Mouse (Mus musculus) MEL (cell line): ENCODE measurements around the gene Tomm7. TPM values are rescaled to one million over a fixed set of nuclear protein-coding genes. Genes with fewer than 3 reads are reported as not detected.
A peak's percentile ranks its signal among the peaks of the same experiment; 100 is the strongest.

Experiments
- DNase-seq: peaks from one replicate; pipeline ENCODE4 v3.0.0; 2011; ENCODE audit warnings: low read depth, low spot score
- H3K27ac ChIP-seq: 2 replicates; pipeline ENCODE4 v1.5.1; 2012; ENCODE audit warnings: low read depth, mild to moderate bottlenecking, control low read depth, low read length, moderate library complexity; ENCODE audit not compliant: control insufficient read depth
- H3K27me3 ChIP-seq, 2 experiments: fragments of 150-350 bp in 1 of 2; sonication (generic) in 1 of 2; 2 replicates each; pipeline ENCODE4 v1.6.1; 2012; ENCODE audit warnings: low read length in 2 of 2, mild to moderate bottlenecking in 2 of 2, improper control_type of control experiment in 1 of 2, moderate library complexity in 1 of 2; ENCODE audit not compliant: insufficient read depth in 2 of 2, control insufficient read depth in 1 of 2
- H3K36me3 ChIP-seq, 2 experiments: 2 replicates each; pipeline ENCODE4 v1.6.1; 2012 to 2014; ENCODE audit warnings: low read length in 2 of 2, improper control_type of control experiment in 1 of 2, inconsistent platforms in 1 of 2, mild to moderate bottlenecking in 1 of 2; ENCODE audit not compliant: insufficient read depth in 2 of 2, control insufficient read depth in 1 of 2
- H3K4me1 ChIP-seq, 2 experiments: fragments of 150-350 bp in 1 of 2; sonication (generic) in 1 of 2; 2 replicates each; pipeline ENCODE4 v1.6.1; 2012; ENCODE audit warnings: low read length in 2 of 2, improper control_type of control experiment in 1 of 2, mild to moderate bottlenecking in 1 of 2; ENCODE audit not compliant: insufficient read depth in 2 of 2, control insufficient read depth in 1 of 2
- H3K4me3 ChIP-seq, 2 experiments: fragments of 150-350 bp in 1 of 2; sonication (generic) in 1 of 2; 2 replicates each; pipeline ENCODE4 v1.5.1; 2012; ENCODE audit warnings: low read depth in 2 of 2, low read length in 2 of 2, mild to moderate bottlenecking in 2 of 2, moderate library complexity in 2 of 2, control low read depth in 1 of 2, improper control_type of control experiment in 1 of 2; ENCODE audit not compliant: control insufficient read depth in 1 of 2, insufficient read depth in 1 of 2
- H3K79me2 ChIP-seq: 2 replicates; pipeline ENCODE4 v1.6.1; 2012; ENCODE audit warnings: mild to moderate bottlenecking, low read length, moderate library complexity; ENCODE audit not compliant: control insufficient read depth, poor library complexity, insufficient read depth
- H3K9ac ChIP-seq: 2 replicates; pipeline ENCODE4 v1.6.1; 2012; ENCODE audit warnings: low read depth, mild to moderate bottlenecking, control low read depth, low read length, moderate library complexity; ENCODE audit not compliant: control insufficient read depth, poor library complexity, severe bottlenecking
- H3K9me3 ChIP-seq: fragments of 150-350 bp; sonication (generic); replicated peaks from 2 replicates; pipeline ENCODE4 v1.6.1; 2012; ENCODE audit warnings: mild to moderate bottlenecking, low read length, improper control_type of control experiment, moderate library complexity; ENCODE audit not compliant: insufficient read depth
- CHD2 ChIP-seq: IDR thresholded peaks from 2 replicates; pipeline ENCODE4 v1.6.1; 2011; ENCODE audit warnings: low read length, improper control_type of control experiment
- ELF1 ChIP-seq: IDR thresholded peaks from 2 replicates; pipeline ENCODE4 v1.6.1; 2014; ENCODE audit warnings: low read depth, mild to moderate bottlenecking, inconsistent platforms, low read length, improper control_type of control experiment, moderate library complexity
- EP300 ChIP-seq, 2 experiments: IDR thresholded peaks; 2 replicates each; pipeline ENCODE4 v1.6.1; 2011; ENCODE audit warnings: improper control_type of control experiment in 2 of 2, low read length in 2 of 2, low read depth in 1 of 2, mild to moderate bottlenecking in 1 of 2
- HCFC1 ChIP-seq: IDR thresholded peaks from 2 replicates; pipeline ENCODE4 v1.6.1; 2012; ENCODE audit warnings: low read depth, mild to moderate bottlenecking, inconsistent platforms, low read length, improper control_type of control experiment, moderate library complexity
- JUND ChIP-seq: IDR thresholded peaks from 2 replicates; pipeline ENCODE4 v1.6.1; 2011; ENCODE audit warnings: low read depth, mild to moderate bottlenecking, improper control_type of control experiment, low read length
- MAFK ChIP-seq: IDR thresholded peaks from 2 replicates; pipeline ENCODE4 v1.6.1; 2011; ENCODE audit warnings: low read depth, mild to moderate bottlenecking, low read length, improper control_type of control experiment, borderline replicate concordance
- MAX ChIP-seq: IDR thresholded peaks from 2 replicates; pipeline ENCODE4 v1.6.1; 2011; ENCODE audit warnings: low read length, improper control_type of control experiment
- NELFE ChIP-seq: IDR thresholded peaks from 2 replicates; pipeline ENCODE4 v1.6.1; 2011; ENCODE audit warnings: low read depth, low read length, improper control_type of control experiment
- NRF1 ChIP-seq: IDR thresholded peaks from 2 replicates; pipeline ENCODE4 v1.6.1; 2014; ENCODE audit warnings: low read depth, mild to moderate bottlenecking, inconsistent platforms, low read length, improper control_type of control experiment, moderate library complexity; ENCODE audit not compliant: poor library complexity, insufficient read depth, severe bottlenecking
- POLR2A ChIP-seq, 2 experiments: IDR thresholded peaks; 2 replicates each; pipeline ENCODE4 v1.6.1; 2011 to 2012; ENCODE audit warnings: low read length in 2 of 2, mild to moderate bottlenecking in 2 of 2, control low read depth in 1 of 2, improper control_type of control experiment in 1 of 2, low read depth in 1 of 2, moderate library complexity in 1 of 2; ENCODE audit not compliant: control insufficient read depth in 1 of 2, insufficient read depth in 1 of 2, poor library complexity in 1 of 2
- POLR2AphosphoS2 ChIP-seq: IDR thresholded peaks from 2 replicates; pipeline ENCODE4 v1.6.1; 2011; ENCODE audit warnings: low read length, improper control_type of control experiment
- USF1 ChIP-seq: IDR thresholded peaks from 2 replicates; pipeline ENCODE4 v1.6.1; 2014; ENCODE audit warnings: low read depth, mild to moderate bottlenecking, inconsistent platforms, low read length, improper control_type of control experiment, moderate library complexity
- polyA plus RNA-seq, 2 experiments: library from polyadenylated mRNA; stranded (reverse) in 1 of 2; unstranded in 1 of 2; fragments of >175 nt in 1 of 2; fragments of >200 nt in 1 of 2; gene quantifications; 2 replicates each; pipeline versions ENCODE4 v1.2.1 to v1.2.4; 2012; ENCODE audit warnings: low replicate concordance in 2 of 2, low read depth in 1 of 2; ENCODE audit not compliant: insufficient read length in 2 of 2, insufficient read depth in 1 of 2, missing spikeins in 1 of 2
- total RNA-seq: library from RNA; depleted of rRNA; stranded (reverse); fragments of 300-350 nt; gene quantifications from 2 replicates; pipeline ENCODE4 v1.2.3, GENCODE M21; 2012

Tomm7 gene
- total and polyA plus RNA-seq, 3 experiments: 194 to 239 TPM; not detected in 1

DNA sequence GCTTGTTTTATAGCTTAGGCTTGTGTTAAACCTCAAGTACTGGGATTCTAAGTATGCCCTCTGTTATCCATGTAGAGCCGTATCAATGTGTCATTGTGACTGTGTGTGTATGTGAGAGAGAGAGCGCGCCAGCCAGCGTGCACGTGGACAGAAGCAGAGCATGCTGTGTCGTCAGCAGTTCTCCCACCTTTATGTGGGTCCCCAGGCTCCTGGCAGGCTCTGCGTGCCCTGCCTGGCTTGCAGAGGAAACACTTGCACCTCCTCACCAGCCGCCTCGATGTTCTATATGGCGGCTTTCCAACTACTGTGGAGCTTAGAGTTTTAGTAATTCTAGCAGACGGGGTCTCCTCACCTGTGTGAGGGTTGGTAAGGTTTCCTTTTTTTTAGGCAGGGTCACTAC is 21.7 kb downstream of the Tomm7 start:
- Histone ChIP-seq H3K27me3 (no peaks in the 10 kb centered on the region), H3K79me2 (no peaks in the 10 kb centered on the region), H3K4me1 (no peaks in the 10 kb centered on the region), H3K9me3 (no peaks in the 10 kb centered on the region), H3K4me3 (no peak overlapping the region), H3K9ac (no peak overlapping the region), H3K27ac (no peak overlapping the region), H3K36me3 (peaks cover 0 to 13% of the 10 kb centered on the region in 2 experiments; a peak in 2 of 4 replicates)
- TF ChIP-seq POLR2AphosphoS2: 0 out of 2 replicates have a peak, but pooled peaks have one; percentile 12
- TF ChIP-seq HCFC1: no peak
- no peak for DNase-seq

DNA sequence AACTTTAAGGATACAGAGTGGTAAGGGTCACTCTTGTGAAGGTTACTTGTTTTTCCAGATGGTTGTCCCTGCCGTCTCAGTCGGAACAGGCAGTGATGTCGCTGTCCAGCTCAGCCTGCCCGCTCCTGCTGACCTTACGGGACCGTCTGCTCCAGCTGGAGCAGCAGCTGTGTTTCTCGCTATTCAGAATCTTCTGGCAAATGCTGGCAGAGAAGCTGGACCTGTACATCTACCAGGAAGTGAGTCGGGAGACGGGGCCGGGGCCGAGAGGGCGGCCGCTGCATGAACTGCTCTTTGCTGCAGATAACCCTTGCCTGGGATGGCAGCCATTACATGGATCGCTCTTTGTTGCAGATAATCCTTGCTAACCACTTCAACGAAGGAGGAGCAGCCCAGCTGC is 27.3 kb downstream of the Tomm7 start:
- H3K9ac ChIP-seq: no peak overlapping the region
- no peak for TF ChIP-seq MAX
- no peak for TF ChIP-seq JUND
- TF ChIP-seq ELF1: no peak
- TF ChIP-seq, all 39 proteins: peak for 0
- no peaks in the 10 kb centered on the region for H3K79me2 ChIP-seq
- no peaks in the 10 kb centered on the region for H3K4me1 ChIP-seq
- peaks cover 0 to 24% of the 10 kb centered on the region in 2 experiments; a peak in 2 of 4 replicates for H3K36me3 ChIP-seq
- no peak for DNase-seq
- H3K4me3 ChIP-seq: no peak overlapping the region
- no peaks in the 10 kb centered on the region for H3K9me3 ChIP-seq
- H3K27me3 ChIP-seq: no peaks in the 10 kb centered on the region
- H3K27ac ChIP-seq: no peak overlapping the region

DNA sequence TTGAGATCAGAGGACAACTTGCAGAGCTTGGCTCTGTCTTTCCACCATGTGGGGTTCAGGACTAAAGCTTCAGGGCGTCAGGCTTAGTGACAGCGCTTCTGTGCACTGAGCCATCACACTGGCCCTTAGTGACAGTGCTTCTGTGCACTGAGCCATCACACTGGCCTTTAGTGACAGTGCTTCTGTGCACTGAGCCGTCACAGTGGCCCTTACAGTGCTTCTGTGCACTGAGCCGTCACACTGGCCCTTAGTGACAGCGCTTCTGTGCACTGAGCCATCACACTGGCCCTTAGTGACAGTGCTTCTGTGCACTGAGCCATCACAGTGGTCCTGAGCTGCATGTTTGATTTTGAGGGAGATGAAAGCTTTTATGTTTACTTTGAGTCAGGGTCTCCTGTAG is 29.1 kb downstream of the Tomm7 start:
- no peak overlapping the region for H3K4me3 ChIP-seq
- H3K27me3 ChIP-seq: no peaks in the 10 kb centered on the region
- H3K4me1 ChIP-seq: no peaks in the 10 kb centered on the region
- no peaks in the 10 kb centered on the region for H3K79me2 ChIP-seq
- no peak for DNase-seq
- peaks cover 0 to 36% of the 10 kb centered on the region in 2 experiments; a peak in 2 of 4 replicates for H3K36me3 ChIP-seq
- no peak for TF ChIP-seq CHD2
- no peak for TF ChIP-seq MAFK
- no peak for TF ChIP-seq NELFE
- TF ChIP-seq USF1: no peak
- TF ChIP-seq NRF1: no peak
- TF ChIP-seq JUND: no peak
- no peak for TF ChIP-seq POLR2A (IDR thresholded peaks at IDR 0.05; ENCODE audit: control insufficient read depth in 1 of 2, insufficient read depth in 1 of 2, low read depth in 1 of 2, low read length in 2 of 2, poor library complexity in 1 of 2)
- TF ChIP-seq EP300 (IDR thresholded peaks at IDR 0.05; ENCODE audit: low read depth in 1 of 2, low read length in 2 of 2): no peak
- no peak overlapping the region for H3K27ac ChIP-seq
- no peak overlapping the region for H3K9ac ChIP-seq
- H3K9me3 ChIP-seq: no peaks in the 10 kb centered on the region
